Mouse (Mus musculus) heart, adult 18-20 months (tissue): Measurements from ENCODE around the gene Npepl1. TPM values are rescaled to one million over a fixed set of nuclear protein-coding genes. Genes with fewer than 3 reads are reported as not detected.

Source experiments
- total RNA-seq, 2 experiments: library from RNA; stranded (reverse); gene quantifications; 2 replicates each; pipeline ENCODE4 v1.2.3; 2021

The Npepl1 gene
- total RNA-seq, 2 experiments from 2014 or later: 66.6 to 70.9 TPM

Other genes with a start within 250 kb of the Npepl1 start
- 10 to 100 TPM; 16.4 to 17.3 TPM for gene Stx16, start 34.0 kb upstream of the Npepl1 start, total RNA-seq
- gene Gnas, start 174.0 kb downstream of the Npepl1 start, total RNA-seq: 1,000 to 10,000 TPM; 1,194 to 1,253 TPM
- gene Gm20721, start 236.4 kb downstream of the Npepl1 start, total RNA-seq: 1 to 10 TPM; 1.8 to 2.3 TPM